Mouse (Mus musculus): Measurements from ENCODE around the gene Frmd7. TPM values are rescaled to one million over a fixed set of nuclear protein-coding genes. Genes with fewer than 3 reads are reported as not detected.

Gene Frmd7
- polyA plus RNA-seq, 1 experiment from 2014 or later, result 0.09 TPM

DNA sequence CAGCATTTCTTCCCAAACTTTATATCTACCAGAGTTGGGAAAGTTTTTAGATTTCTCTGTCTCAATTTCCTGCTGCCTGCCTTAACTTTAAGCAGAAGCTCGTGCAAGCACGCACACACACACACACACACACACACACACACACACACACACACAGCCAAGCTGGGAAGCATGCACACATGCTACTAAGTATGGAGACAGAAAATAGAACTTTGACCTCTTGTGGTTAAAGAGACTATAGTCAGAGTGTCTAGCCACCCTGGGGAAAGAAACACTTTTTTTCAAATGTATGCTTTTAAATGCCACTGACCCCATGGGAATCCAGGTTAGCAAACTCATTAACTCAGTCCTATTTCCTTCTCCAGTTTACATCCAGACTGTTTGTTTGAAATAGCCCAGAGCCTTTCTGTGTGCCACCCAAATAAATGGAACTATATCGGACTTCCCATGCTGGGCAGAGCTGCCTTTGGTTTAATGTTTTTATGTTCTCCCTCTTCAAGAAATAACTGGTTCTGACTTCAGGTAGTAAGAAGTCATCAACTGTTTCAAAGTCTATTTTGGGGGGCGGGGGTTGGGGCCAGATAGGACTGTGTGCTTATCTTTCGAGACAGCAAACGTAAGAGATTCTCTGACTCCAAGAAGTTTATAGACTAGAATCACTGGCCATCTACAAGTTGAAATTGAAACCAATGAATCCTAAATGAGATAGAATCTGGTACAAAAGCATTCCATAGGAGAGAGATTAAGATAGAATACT, 91.9 kb downstream of the Frmd7 start:
- H3K9ac ChIP-seq, result no peak overlapping the region
- no peaks in the 10 kb centered on the region for H3K4me1 ChIP-seq
- H3K4me2 ChIP-seq, result no peak overlapping the region
- H3K9me3 ChIP-seq (replicated peaks), result no peaks in the 10 kb centered on the region
- ATAC-seq (replicated peaks; ENCODE audit: low FRiP score), result no peak
- 81% methylated on average over 6 of the region's 6 CpGs for WGBS
- peaks cover 26% of the 10 kb centered on the region for H3K27me3 ChIP-seq
- H3K4me3 ChIP-seq (replicated peaks), result no peak overlapping the region
- H3K36me3 ChIP-seq, result no peaks in the 10 kb centered on the region
- H3K27ac ChIP-seq, result no peak overlapping the region

Other genes starting within 250 kb of the Frmd7 start
- gene Stk26, start 101.7 kb downstream of the Frmd7 start, polyA plus RNA-seq (2015; fragmentation: Nextera tagmentation; extraction: Ambion mirVana), result 4.2 and 5.4 TPM in 2 replicates
- gene Rap2c, start 75.3 kb upstream of the Frmd7 start, polyA plus RNA-seq (2015; fragmentation: Nextera tagmentation; extraction: Ambion mirVana), result 14.9 and 16.1 TPM in 2 replicates